Mouse (Mus musculus): Measurements from ENCODE around the gene Gm11992. TPM values are rescaled to one million over a fixed set of nuclear protein-coding genes. Genes with fewer than 3 reads are reported as not detected.
A peak's percentile ranks its signal among the peaks of the same experiment; 100 is the strongest.

Gm11992 gene
- polyA plus RNA-seq, 1 experiment from 2014 or later: 1.4 TPM

GRCm38 (mm10) chr11:9025211-9025610 lies 23.2 kb upstream of the Gm11992 start:
- H3K9ac ChIP-seq (ENCODE audit: low read length): no peak overlapping the region
- ATAC-seq (ENCODE audit: insufficient read depth, low FRiP score): no peak
- H3K4me3 ChIP-seq (replicated peaks; ENCODE audit: low read length): no peak overlapping the region
- no peak overlapping the region for H3K27ac ChIP-seq (ENCODE audit: low read length)
- no peaks in the 10 kb centered on the region for H3K27me3 ChIP-seq (ENCODE audit: control insufficient read depth, insufficient read depth, low read length)
- H3K4me2 ChIP-seq (ENCODE audit: low read depth, low read length): no peak overlapping the region
- no peaks in the 10 kb centered on the region for H3K36me3 ChIP-seq (ENCODE audit: control insufficient read depth, insufficient read depth, low read length)
- H3K4me1 ChIP-seq (ENCODE audit: control insufficient read depth, insufficient read depth, low read length): no peaks in the 10 kb centered on the region
- 71% methylated on average over 3 of the region's 3 CpGs for WGBS
- H3K9me3 ChIP-seq (replicated peaks; ENCODE audit: control insufficient read depth, low read length): no peaks in the 10 kb centered on the region

DNA sequence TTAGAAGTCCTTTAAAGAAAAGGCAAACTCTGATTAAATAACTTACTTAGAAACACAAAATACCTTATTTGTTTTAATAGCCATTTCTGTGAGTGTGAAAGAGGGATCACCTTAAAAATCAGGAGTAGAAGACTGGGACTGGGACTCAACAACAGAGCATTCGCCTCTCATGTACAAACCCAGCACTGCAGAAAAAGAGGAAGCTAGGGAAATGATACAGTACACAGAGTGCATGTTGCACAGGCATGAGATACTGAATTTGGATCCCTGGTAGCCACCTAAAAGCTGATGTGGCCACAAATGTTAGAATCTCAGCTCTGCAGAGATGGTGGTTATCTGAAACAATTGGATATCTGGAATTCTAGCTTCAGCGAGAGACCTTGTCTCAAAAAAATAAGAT lies 16.9 kb upstream of the Gm11992 start:
- H3K27me3 ChIP-seq (ENCODE audit: control insufficient read depth, insufficient read depth, low read length): no peaks in the 10 kb centered on the region
- no peak overlapping the region for H3K27ac ChIP-seq (ENCODE audit: low read length)
- H3K4me1 ChIP-seq (ENCODE audit: control insufficient read depth, insufficient read depth, low read length): no peaks in the 10 kb centered on the region
- H3K36me3 ChIP-seq (ENCODE audit: control insufficient read depth, insufficient read depth, low read length): no peaks in the 10 kb centered on the region
- H3K9me3 ChIP-seq (replicated peaks; ENCODE audit: control insufficient read depth, low read length): no peaks in the 10 kb centered on the region
- ATAC-seq (ENCODE audit: insufficient read depth, low FRiP score): no peak
- no peak overlapping the region for H3K4me3 ChIP-seq (replicated peaks; ENCODE audit: low read length)
- H3K4me2 ChIP-seq (ENCODE audit: low read depth, low read length): no peak overlapping the region
- no peak overlapping the region for H3K9ac ChIP-seq (ENCODE audit: low read length)
- 77% methylated on average over 2 of the region's 2 CpGs for WGBS

DNA sequence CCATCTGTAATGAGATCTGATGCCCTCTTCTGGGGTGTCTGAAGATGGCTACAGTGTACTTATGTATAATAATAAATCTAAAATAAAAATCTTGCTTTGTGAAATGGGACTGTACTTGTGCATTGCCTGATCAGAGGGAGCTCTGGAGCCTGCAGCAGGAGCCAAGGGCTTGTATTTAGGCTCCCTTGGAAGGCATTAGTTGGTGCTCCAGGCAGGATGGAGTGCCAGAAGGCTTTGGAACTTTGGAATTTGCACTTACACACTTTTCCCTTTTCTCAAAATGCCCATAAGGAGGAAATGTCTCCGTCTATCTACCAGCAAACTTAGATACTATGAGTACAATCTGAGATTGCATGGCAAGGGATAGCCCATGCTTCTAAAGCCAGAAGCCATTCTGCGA lies 1.8 kb upstream of the Gm11992 start:
- Histone ChIP-seq H3K9ac (ENCODE audit: low read length) (no peak overlapping the region), H3K36me3 (ENCODE audit: control insufficient read depth, insufficient read depth, low read length) (no peaks in the 10 kb centered on the region), H3K27me3 (ENCODE audit: control insufficient read depth, insufficient read depth, low read length) (no peaks in the 10 kb centered on the region), H3K4me3 (replicated peaks; ENCODE audit: low read length) (no peak overlapping the region), H3K27ac (ENCODE audit: low read length) (no peak overlapping the region), H3K4me1 (ENCODE audit: control insufficient read depth, insufficient read depth, low read length) (no peaks in the 10 kb centered on the region), H3K9me3 (replicated peaks; ENCODE audit: control insufficient read depth, low read length) (no peaks in the 10 kb centered on the region), H3K4me2 (ENCODE audit: low read depth, low read length) (no peak overlapping the region)
- ATAC-seq (ENCODE audit: insufficient read depth, low FRiP score): no peak
- WGBS: 90% methylated on average over 2 of the region's 2 CpGs

- Histone ChIP-seq H3K9ac (ENCODE audit: low read length) (no peak overlapping the region), H3K36me3 (ENCODE audit: control insufficient read depth, insufficient read depth, low read length) (no peaks in the 10 kb centered on the region), H3K4me2 (ENCODE audit: low read depth, low read length) (no peak overlapping the region), H3K9me3 (replicated peaks; ENCODE audit: control insufficient read depth, low read length) (no peaks in the 10 kb centered on the region), H3K27me3 (ENCODE audit: control insufficient read depth, insufficient read depth, low read length) (no peaks in the 10 kb centered on the region), H3K4me1 (ENCODE audit: control insufficient read depth, insufficient read depth, low read length) (no peaks in the 10 kb centered on the region), H3K27ac (ENCODE audit: low read length) (no peak overlapping the region), H3K4me3 (replicated peaks; ENCODE audit: low read length) (no peak overlapping the region)
- 59% methylated on average over 5 of the region's 5 CpGs for WGBS
- ATAC-seq (ENCODE audit: insufficient read depth, low FRiP score): no peak
These were observed 1.4 kb upstream of the Gm11992 start for GRCm38 (mm10) chr11:9047044-9047443.

- peak; percentile 72 for ATAC-seq (ENCODE audit: insufficient read depth, low FRiP score)
- 1% methylated on average over 18 of the region's 18 CpGs for WGBS
These were observed 288 bp downstream of the Gm11992 start, which contains the start of gene Sun3 for GRCm38 (mm10) chr11:9048703-9049060. Sun3 (minus strand) TSS chr11:9048991.

GRCm38 (mm10) chr11:9050241-9050640 lies 1.8 kb downstream of the Gm11992 start:
- Histone ChIP-seq H3K4me3 (replicated peaks; ENCODE audit: low read length) (no peak overlapping the region), H3K9me3 (replicated peaks; ENCODE audit: control insufficient read depth, low read length) (no peaks in the 10 kb centered on the region), H3K9ac (ENCODE audit: low read length) (no peak overlapping the region), H3K27me3 (ENCODE audit: control insufficient read depth, insufficient read depth, low read length) (no peaks in the 10 kb centered on the region), H3K4me1 (ENCODE audit: control insufficient read depth, insufficient read depth, low read length) (no peaks in the 10 kb centered on the region), H3K36me3 (ENCODE audit: control insufficient read depth, insufficient read depth, low read length) (no peaks in the 10 kb centered on the region), H3K27ac (ENCODE audit: low read length) (no peak overlapping the region), H3K4me2 (ENCODE audit: low read depth, low read length) (no peak overlapping the region)
- no peak for ATAC-seq (ENCODE audit: insufficient read depth, low FRiP score)
- 79% methylated on average over 4 of the region's 4 CpGs for WGBS

More at GRCm38 (mm10) chr11:9048703-9049060, 288 bp downstream of the Gm11992 start, which contains the start of gene Sun3:
- Histone ChIP-seq H3K27me3 (ENCODE audit: control insufficient read depth, insufficient read depth, low read length) (no peaks in the 10 kb centered on the region), H3K36me3 (ENCODE audit: control insufficient read depth, insufficient read depth, low read length) (no peaks in the 10 kb centered on the region), H3K9ac (ENCODE audit: low read length) (peak within 1 kb of the TSS; percentile 36), H3K9me3 (replicated peaks; ENCODE audit: control insufficient read depth, low read length) (no peaks in the 10 kb centered on the region), H3K27ac (ENCODE audit: low read length) (no peak within 1 kb of the TSS), H3K4me3 (replicated peaks; ENCODE audit: low read length) (peak within 1 kb of the TSS; percentile 60), H3K4me1 (ENCODE audit: control insufficient read depth, insufficient read depth, low read length) (no peaks in the 10 kb centered on the region), H3K4me2 (ENCODE audit: low read depth, low read length) (peak within 1 kb of the TSS; percentile 78)

GRCm38 (mm10) chr11:9051895-9052294 lies 3.5 kb downstream of the Gm11992 start:
- Histone ChIP-seq H3K27me3 (ENCODE audit: control insufficient read depth, insufficient read depth, low read length) (no peaks in the 10 kb centered on the region), H3K4me1 (ENCODE audit: control insufficient read depth, insufficient read depth, low read length) (no peaks in the 10 kb centered on the region), H3K27ac (ENCODE audit: low read length) (no peak overlapping the region), H3K4me3 (replicated peaks; ENCODE audit: low read length) (no peak overlapping the region), H3K9ac (ENCODE audit: low read length) (no peak overlapping the region), H3K36me3 (ENCODE audit: control insufficient read depth, insufficient read depth, low read length) (no peaks in the 10 kb centered on the region), H3K9me3 (replicated peaks; ENCODE audit: control insufficient read depth, low read length) (no peaks in the 10 kb centered on the region), H3K4me2 (ENCODE audit: low read depth, low read length) (no peak overlapping the region)
- 56% methylated on average over 2 of the region's 2 CpGs for whole genome bisulfite sequencing
- no peak for ATAC-seq (ENCODE audit: insufficient read depth, low FRiP score)

GRCm38 (mm10) chr11:9056937-9057336 lies 8.5 kb downstream of the Gm11992 start:
- Histone ChIP-seq H3K4me3 (replicated peaks; ENCODE audit: low read length) (no peak overlapping the region), H3K4me1 (ENCODE audit: control insufficient read depth, insufficient read depth, low read length) (no peaks in the 10 kb centered on the region), H3K9ac (ENCODE audit: low read length) (no peak overlapping the region), H3K4me2 (ENCODE audit: low read depth, low read length) (no peak overlapping the region), H3K27me3 (ENCODE audit: control insufficient read depth, insufficient read depth, low read length) (no peaks in the 10 kb centered on the region), H3K36me3 (ENCODE audit: control insufficient read depth, insufficient read depth, low read length) (no peaks in the 10 kb centered on the region), H3K27ac (ENCODE audit: low read length) (no peak overlapping the region), H3K9me3 (replicated peaks; ENCODE audit: control insufficient read depth, low read length) (no peaks in the 10 kb centered on the region)
- 77% methylated on average over 2 of the region's 2 CpGs for WGBS
- no peak for ATAC-seq (ENCODE audit: insufficient read depth, low FRiP score)

- Histone ChIP-seq H3K4me2 (ENCODE audit: low read depth, low read length) (no peak overlapping the region), H3K27me3 (ENCODE audit: control insufficient read depth, insufficient read depth, low read length) (no peaks in the 10 kb centered on the region), H3K9ac (ENCODE audit: low read length) (no peak overlapping the region), H3K36me3 (ENCODE audit: control insufficient read depth, insufficient read depth, low read length) (no peaks in the 10 kb centered on the region), H3K4me1 (ENCODE audit: control insufficient read depth, insufficient read depth, low read length) (no peaks in the 10 kb centered on the region), H3K4me3 (replicated peaks; ENCODE audit: low read length) (no peak overlapping the region), H3K27ac (ENCODE audit: low read length) (no peak overlapping the region), H3K9me3 (replicated peaks; ENCODE audit: control insufficient read depth, low read length) (no peaks in the 10 kb centered on the region)
- no peak for ATAC-seq (ENCODE audit: insufficient read depth, low FRiP score)
- 89% methylated on average over 4 of the region's 4 CpGs for WGBS
These were observed 9.3 kb downstream of the Gm11992 start for GRCm38 (mm10) chr11:9057711-9058110.

DNA sequence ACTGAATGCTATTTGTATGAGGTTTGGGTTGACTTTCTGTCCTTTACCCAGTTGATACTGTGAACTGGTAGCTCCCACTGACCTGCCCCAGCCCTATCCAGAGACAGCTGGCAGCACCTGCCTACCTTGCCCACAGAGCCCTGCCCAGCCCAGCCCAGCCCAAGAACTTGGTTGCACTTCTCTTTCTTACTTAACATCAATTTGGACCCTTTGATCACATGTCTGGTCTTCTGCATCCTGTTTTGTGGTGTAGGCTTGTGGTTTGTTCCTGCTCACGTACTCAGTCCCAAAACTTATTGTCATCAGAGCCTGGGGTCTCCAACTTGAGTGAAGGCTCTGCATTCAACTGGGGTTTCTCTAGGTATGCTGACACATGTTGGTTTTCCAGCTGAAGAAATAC lies 11.6 kb downstream of the Gm11992 start:
- no peaks in the 10 kb centered on the region for H3K4me1 ChIP-seq (ENCODE audit: control insufficient read depth, insufficient read depth, low read length)
- H3K36me3 ChIP-seq (ENCODE audit: control insufficient read depth, insufficient read depth, low read length): no peaks in the 10 kb centered on the region
- H3K4me3 ChIP-seq (replicated peaks; ENCODE audit: low read length): no peak overlapping the region
- H3K4me2 ChIP-seq (ENCODE audit: low read depth, low read length): no peak overlapping the region
- H3K9me3 ChIP-seq (replicated peaks; ENCODE audit: control insufficient read depth, low read length): no peaks in the 10 kb centered on the region
- H3K27me3 ChIP-seq (ENCODE audit: control insufficient read depth, insufficient read depth, low read length): no peaks in the 10 kb centered on the region
- no peak overlapping the region for H3K27ac ChIP-seq (ENCODE audit: low read length)
- 74% methylated on average over 1 of the region's 1 CpGs for WGBS
- no peak overlapping the region for H3K9ac ChIP-seq (ENCODE audit: low read length)
- ATAC-seq (ENCODE audit: insufficient read depth, low FRiP score): no peak
